Mouse (Mus musculus): ENCODE data around the gene Gm12695.

GRCm38 (mm10) chr4:96680233-96680632, 104.8 kb downstream of the Gm12695 start:
- TF ChIP-seq POLR2A (IDR thresholded peaks at IDR 0.05; ENCODE audit: control insufficient read depth, extremely low read depth, insufficient read depth, low read length, poor library complexity) = no peak
- no peak for TF ChIP-seq CTCF (IDR thresholded peaks at IDR 0.05; ENCODE audit: borderline replicate concordance, control insufficient read depth, extremely low read depth, insufficient read depth, low read length, poor library complexity)
